Mouse (Mus musculus): ENCODE data around the gene Cyb561a3.

The Cyb561a3 gene

GRCm38 (mm10) chr19:10590301-10590700 lies 13.3 kb downstream of the Cyb561a3 start:
- DNase-seq (ENCODE audit: low spot score in 2 of 2): no peak

- no peak for DNase-seq (ENCODE audit: low spot score in 2 of 2)
Measured at GRCm38 (mm10) chr19:10591659-10592377, 14.8 kb downstream of the Cyb561a3 start.

GRCm38 (mm10) chr19:10598188-10598587 lies 21.2 kb downstream of the Cyb561a3 start:
- DNase-seq (ENCODE audit: low spot score in 2 of 2): peak in 1 of 2 experiments; percentile 34

- DNase-seq (ENCODE audit: low spot score in 2 of 2): no peak
Measured at GRCm38 (mm10) chr19:10599648-10600047, 22.7 kb downstream of the Cyb561a3 start.

- no peak for DNase-seq (ENCODE audit: low spot score in 2 of 2)
Measured at GRCm38 (mm10) chr19:10602247-10602769, 25.3 kb downstream of the Cyb561a3 start.

GRCm38 (mm10) chr19:10602787-10603186 lies 25.8 kb downstream of the Cyb561a3 start:
- DNase-seq (ENCODE audit: low spot score in 2 of 2): peak; percentile 75 to 82

GRCm38 (mm10) chr19:10603660-10604523 lies 26.9 kb downstream of the Cyb561a3 start:
- no peak for DNase-seq (ENCODE audit: low spot score in 2 of 2)

GRCm38 (mm10) chr19:10604534-10604933 lies 27.6 kb downstream of the Cyb561a3 start:
- no peak for DNase-seq (ENCODE audit: low spot score in 2 of 2)

GRCm38 (mm10) chr19:10605293-10605900 lies 28.4 kb downstream of the Cyb561a3 start, which contains the start of the genes Ddb1 and Tkfc:
Ddb1 (plus strand) TSS chr19:10605327.
Tkfc (minus strand) TSS chr19:10605654.
- DNase-seq (ENCODE audit: low spot score in 2 of 2): peak; percentile 99

GRCm38 (mm10) chr19:10605901-10606622 lies 29.1 kb downstream of the Cyb561a3 start:
- no peak for DNase-seq (ENCODE audit: low spot score in 2 of 2)

GRCm38 (mm10) chr19:10608573-10609240 lies 31.7 kb downstream of the Cyb561a3 start:
- no peak for DNase-seq (ENCODE audit: low spot score in 2 of 2)

GRCm38 (mm10) chr19:10634106-10634871 lies 57.3 kb downstream of the Cyb561a3 start, which contains the start of gene Vwce:
Vwce (plus strand) TSS chr19:10634213.
- DNase-seq (ENCODE audit: low spot score in 2 of 2): peak in 1 of 2 experiments; percentile 39

GRCm38 (mm10) chr19:10634872-10635318 lies 57.9 kb downstream of the Cyb561a3 start:
- DNase-seq (ENCODE audit: low spot score in 2 of 2): peak in 1 of 2 experiments; percentile 23

- no peak for DNase-seq (ENCODE audit: low spot score in 2 of 2)
Measured at GRCm38 (mm10) chr19:10637840-10638239, 60.9 kb downstream of the Cyb561a3 start.

- no peak for DNase-seq (ENCODE audit: low spot score in 2 of 2)
Measured at GRCm38 (mm10) chr19:10640080-10640479, 63.1 kb downstream of the Cyb561a3 start.

GRCm38 (mm10) chr19:10640589-10641378 lies 63.8 kb downstream of the Cyb561a3 start:
- DNase-seq (ENCODE audit: low spot score in 2 of 2): no peak
